Mouse (Mus musculus) adrenal gland, postnatal 4 days (tissue): ENCODE results near the gene Rpl35a. TPM values are rescaled to one million over a fixed set of nuclear protein-coding genes. Genes with fewer than 3 reads are reported as not detected.

Source experiments
- microRNA-seq: library from miRNA; unstranded; fragments of <30 nt; microRNA quantifications from one replicate; pipeline ENCODE4 v1.2.0, GENCODE M21; 2021
- total RNA-seq, 2 experiments: library from RNA; stranded (reverse); gene quantifications; 2 replicates each; pipeline ENCODE4 v1.2.3; 2021

Rpl35a gene
- total RNA-seq, 2 experiments from 2014 or later: 781 to 843 TPM

Small RNAs within 50 kb of the gene (microRNA-seq; reads per million reads assigned to microRNA genes)
- not detected for gene Gm22231
- 8.9 reads per million, percentile 22 among the genes with 10 or more reads in this experiment for gene Mir1947

Other genes starting within 250 kb of the Rpl35a start
- not detected for gene Smbd1, start 246.0 kb upstream of the Rpl35a start, total RNA-seq
- gene Fyttd1, start 179.0 kb upstream of the Rpl35a start, total RNA-seq: 100 to 1,000 TPM; 115 to 125 TPM
- gene Rubcn, start 178.7 kb upstream of the Rpl35a start, total RNA-seq: 10 to 100 TPM; 32.8 to 34.7 TPM
- 10 to 100 TPM; 43.1 to 44.1 TPM for gene Lrch3, start 142.4 kb upstream of the Rpl35a start, total RNA-seq
- gene Iqcg, start 235 bp upstream of the Rpl35a start, total RNA-seq: 1 to 10 TPM; 2.5 to 3.6 TPM
- 10 to 100 TPM; 14.1 to 15.1 TPM for gene Lmln, start 6.1 kb downstream of the Rpl35a start, total RNA-seq
- gene Osbpl11, start 128.6 kb downstream of the Rpl35a start, total RNA-seq: 10 to 100 TPM; 33.8 to 34.5 TPM
- gene Snx4, start 195.0 kb downstream of the Rpl35a start, total RNA-seq: 10 to 100 TPM; 74.8 to 74.9 TPM